Mouse (Mus musculus) liver (tissue): ENCODE data around the gene Ppfibp2.
A peak's percentile ranks its signal among the peaks of the same experiment; 100 is the strongest.

Experiments
- DNase-seq: peaks from one replicate; pipeline ENCODE4 v3.0.0-alpha.2; 2020; ENCODE audit warnings: mixed read lengths

The Ppfibp2 gene

DNA sequence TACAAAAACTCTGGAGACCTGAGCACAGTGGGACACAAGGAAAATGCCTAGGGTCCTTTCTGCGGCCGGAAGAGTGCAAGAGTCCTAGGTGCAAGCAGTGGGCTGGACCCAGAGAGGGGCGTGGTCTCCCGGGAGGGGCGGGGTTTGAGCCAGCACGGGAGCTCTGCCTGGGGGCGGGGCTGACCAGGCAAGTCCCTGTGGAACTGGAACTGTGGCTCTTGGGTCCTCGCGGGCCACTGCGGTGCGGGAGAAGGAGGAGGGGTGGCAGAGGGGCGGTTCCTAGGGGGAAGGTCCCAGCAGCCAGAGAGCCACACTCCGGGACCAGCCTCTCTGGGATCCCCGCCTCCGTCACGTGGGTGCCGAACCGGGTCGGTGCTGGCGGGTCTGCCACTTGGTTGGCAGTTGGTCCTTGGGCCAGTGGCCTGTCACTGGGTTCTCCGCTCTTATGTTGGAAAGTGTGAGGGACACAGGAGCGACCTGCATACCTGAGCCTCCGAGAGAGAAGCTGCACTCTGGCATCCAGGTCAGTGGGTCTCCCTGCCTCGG lies at the start of gene Ppfibp2:
Gene Ppfibp2 (plus strand): TSS at position 351 of the 546 bp plus-strand sequence.
- DNase-seq, result peak; percentile 94

DNA sequence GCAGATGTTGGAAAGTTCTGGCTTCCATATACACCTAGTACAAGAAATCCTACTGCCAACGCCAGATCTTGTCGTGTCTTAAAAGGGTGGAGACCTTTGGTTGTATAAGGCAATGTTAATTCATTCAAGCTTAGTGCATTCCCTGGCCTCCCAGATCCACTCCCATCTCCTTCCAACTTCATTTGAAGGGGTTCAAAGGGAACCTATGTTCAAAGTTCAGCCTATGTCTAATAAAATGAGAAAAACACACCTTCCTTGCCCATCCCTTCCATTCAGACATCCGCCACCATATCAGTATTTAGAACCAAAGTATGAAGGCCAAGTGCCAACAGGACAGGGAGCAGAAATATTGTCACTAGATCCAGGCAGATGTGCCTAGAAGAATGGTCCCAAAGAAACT lies 47.1 kb upstream of the Ppfibp2 start:
- DNase-seq, result no peak

DNA sequence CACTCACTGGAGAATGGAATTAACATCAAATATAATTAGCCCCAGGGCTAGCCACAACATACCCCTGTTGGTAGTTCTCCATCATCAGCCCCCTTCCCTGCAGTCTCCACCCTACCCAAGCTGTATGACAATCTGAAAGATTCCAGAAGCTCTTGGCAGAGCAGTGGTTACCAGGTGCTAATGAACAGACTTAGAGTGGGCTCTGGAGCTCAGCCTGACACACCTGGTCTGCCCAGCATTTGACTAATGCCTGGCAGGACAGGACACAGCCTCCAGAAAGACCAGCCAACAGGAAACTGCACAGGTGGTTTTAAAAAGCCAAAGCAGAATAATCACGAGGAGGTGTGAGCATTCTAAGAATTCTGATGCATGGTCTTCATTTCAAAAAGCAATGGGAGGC lies 41.5 kb upstream of the Ppfibp2 start:
- DNase-seq, result no peak

DNA sequence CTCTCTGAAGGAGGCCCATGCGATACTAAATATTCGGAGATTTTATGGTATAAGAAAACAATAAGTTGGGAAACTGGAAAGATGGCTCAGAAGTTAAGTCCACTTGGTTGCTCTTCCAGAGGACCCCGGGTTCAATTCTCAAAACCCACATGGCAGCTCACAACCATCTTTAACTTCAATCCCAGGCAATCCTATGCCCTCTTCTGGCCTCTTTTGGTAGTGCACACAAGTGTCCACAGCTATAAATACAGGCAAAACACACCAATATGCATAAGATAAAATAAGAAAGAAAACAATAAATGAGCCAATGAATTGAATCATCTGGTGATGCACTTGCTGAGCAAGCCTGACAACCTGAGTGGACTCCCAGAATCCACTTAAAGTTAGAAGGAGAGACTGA lies 39.1 kb upstream of the Ppfibp2 start:
- no peak for DNase-seq

DNA sequence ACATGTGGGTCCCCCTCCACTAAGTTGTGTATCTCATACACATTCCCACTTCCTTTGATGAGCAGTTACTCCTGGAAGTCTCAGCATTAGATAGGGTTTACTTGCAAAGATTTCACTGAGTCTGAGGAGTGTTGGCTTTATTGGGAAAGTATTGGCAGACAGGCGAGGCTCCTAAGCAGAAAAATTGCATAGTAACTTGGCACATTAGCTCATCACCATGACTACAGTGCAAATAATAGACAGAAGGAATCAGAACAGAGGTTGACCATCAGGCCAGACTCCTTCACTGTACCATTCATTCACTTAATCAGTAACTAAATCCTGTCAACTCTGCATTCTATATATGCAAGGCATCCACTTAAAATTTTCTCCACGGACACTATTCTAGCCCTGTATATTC lies 34.3 kb upstream of the Ppfibp2 start:
- no peak for DNase-seq

DNA sequence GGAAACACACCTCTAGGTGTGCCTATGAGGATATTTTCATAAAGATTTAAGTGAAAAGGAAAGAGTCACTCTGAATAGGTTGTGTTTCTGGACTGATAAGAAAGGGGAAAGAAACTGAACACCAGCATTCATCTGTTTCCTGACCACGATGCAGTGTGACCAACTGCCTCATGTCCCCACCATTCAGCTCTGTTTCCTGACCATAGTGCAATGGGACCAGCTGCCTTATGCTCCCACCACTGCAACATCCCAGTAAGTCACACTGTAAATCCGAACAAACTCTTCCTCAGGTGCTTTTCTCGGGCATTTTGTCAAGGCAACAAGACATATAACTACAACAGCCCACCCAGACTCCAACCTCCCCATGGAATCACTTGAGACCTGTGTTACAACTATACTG lies 33.4 kb upstream of the Ppfibp2 start:
- no peak for DNase-seq

DNA sequence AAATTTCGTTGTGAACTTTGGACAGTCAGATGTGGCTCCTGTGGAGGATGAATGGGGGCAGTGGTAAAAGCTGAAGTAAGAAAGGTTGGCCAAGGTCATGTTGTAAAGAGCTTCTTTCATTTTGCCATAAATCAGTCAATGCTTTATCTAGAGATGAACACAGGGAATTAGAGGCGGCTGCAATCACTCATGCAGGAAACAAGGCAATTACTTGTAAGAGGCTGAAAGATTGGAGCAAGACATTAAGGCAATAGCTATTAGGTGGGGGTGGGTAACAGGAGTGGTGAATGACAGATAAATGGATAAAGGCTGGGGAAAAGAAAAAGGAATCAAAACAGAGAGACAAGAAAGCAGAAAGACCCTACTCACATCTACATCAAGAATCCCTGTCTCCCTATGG lies 31.3 kb upstream of the Ppfibp2 start:
- DNase-seq, result no peak

DNA sequence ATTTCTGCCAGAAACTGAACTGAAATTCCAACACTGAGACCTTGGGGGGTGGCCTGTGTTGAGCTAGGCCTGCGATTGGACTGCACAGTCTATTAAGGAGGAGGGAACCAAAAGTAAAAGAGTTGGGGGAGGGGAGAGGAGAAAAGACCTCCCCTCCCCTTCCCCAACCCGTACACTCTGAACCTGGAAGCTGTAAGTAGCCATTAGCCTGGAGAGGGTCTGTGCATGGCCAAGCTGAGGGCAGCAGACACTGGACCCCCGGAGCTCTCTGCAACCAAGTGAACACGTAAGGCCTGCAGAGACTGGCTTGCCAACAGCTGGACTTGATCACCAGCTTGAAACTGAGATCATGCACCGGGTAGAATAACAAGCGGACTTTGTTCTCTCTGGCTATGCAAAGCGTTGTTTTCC lies 27.7 kb upstream of the Ppfibp2 start, which contains the start of gene Olfml1:
Gene Olfml1 (plus strand): TSS at position 186 of the 411 bp plus-strand sequence.
- DNase-seq, result peak; percentile 9

DNA sequence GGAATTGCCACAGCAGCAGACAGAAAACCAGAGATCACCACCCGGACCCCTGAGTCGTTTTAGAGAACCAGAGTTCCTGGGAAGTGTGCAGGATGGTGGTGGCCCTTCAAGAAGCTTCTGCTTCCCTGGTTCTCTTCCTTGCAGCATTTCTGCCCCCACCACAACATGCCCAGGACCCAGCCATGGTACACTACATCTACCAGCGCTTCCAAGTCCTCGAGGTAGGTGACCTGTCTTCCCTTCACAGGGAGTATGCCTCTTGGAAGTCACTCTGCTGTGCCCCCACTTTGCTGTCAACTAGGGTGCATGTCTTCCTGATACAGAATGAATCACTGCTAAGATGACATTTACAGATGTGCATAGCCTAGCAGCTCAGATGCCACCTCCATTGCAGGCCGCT lies 27.3 kb upstream of the Ppfibp2 start:
- no peak for DNase-seq

DNA sequence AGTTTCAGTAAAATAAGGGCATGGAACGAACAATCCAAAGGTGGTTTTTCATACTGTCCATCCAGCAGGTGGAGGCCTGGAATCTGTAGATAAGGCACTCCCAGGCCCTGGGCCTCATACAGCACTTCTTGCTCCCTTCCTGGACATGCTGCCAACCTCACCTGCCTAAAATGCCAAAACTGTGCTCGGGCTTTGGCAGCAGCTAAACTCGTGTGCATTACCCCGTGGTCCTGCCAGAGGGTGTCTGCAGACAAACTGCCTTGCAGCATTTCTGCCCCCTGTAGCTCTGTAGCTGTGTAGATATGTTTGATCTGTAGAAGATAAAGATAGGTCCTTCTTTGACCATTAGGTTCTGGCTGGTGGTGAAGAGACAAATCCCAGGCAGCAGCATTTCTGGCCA lies 26.0 kb upstream of the Ppfibp2 start:
- no peak for DNase-seq

DNA sequence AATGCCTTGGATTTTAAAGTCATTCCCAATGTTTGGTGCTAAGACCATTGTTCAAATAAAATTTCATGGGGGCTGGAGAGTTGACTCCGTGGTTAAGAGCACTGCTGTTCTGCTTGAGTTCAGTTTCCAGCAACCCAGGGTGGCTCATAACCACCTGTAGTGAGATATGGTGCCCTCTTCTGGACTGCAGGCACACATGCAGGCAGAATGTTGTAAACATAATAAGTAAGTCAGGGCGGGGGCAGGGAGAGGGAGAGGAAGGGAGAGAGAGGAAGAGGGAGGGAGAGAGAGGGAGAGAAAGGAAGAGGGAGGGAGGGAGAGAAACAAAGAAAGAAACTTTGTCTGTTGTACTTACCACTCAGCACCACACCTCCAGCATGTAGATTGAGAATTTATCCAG lies 21.2 kb upstream of the Ppfibp2 start:
- no peak for DNase-seq

DNA sequence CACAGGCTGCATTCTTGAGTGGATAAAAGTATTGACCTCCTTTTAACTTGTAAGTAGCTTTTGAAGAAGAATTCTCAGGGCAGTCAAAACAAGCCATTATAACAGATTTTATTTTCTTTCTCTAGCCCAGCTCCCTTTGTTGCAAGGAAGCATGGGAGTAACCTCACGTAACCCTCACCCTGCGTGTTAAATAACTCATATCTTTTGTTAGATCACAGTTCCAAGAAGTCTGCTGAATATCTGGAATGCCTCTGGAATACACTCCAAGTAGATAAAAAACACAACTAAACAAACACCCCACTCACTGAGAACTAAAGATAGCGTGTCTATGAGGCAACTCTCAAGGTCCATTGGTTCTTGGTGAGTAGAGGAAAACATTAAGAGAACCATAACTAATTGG lies 20.7 kb upstream of the Ppfibp2 start:
- no peak for DNase-seq

DNA sequence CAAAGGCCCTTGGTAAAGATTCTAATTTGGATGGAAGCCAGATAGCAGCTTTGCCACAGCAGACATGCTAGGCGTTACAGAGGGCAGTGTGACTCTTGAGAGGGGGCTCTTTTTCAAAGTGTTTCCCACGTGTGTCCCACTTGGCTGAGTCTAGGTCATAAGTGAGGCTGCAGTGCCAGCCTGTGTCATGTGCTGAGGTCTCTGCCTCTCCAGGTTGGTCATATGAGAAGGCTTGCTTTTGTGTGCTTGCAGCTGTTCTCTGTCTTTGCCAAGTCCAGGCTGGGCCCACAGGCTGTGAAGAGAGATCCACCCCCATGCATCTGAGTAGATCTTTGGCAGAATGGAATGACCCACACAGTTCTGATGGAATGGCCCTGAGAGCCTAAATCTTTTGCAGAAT lies 2.4 kb upstream of the Ppfibp2 start:
- DNase-seq, result no peak

DNA sequence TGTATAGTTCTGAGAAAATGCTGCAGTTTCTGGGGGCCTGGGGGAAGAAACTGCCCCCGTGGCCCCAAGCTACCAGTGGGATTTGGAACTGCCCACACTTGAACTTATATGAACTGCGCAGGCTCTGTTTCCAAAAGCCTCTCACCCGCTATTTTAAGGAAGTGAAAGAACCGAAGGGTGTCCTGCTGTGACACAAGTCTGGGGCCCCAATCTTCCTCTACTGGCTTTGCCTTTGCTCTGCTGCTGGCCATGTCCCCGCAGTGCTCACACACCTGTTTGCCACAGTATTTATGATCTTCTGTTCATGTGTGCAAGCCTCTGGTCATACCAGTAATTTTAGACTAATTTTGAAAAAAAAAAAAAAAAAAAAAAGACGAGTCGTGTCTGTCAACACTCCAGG lies 1.1 kb upstream of the Ppfibp2 start:
- DNase-seq, result no peak

DNA sequence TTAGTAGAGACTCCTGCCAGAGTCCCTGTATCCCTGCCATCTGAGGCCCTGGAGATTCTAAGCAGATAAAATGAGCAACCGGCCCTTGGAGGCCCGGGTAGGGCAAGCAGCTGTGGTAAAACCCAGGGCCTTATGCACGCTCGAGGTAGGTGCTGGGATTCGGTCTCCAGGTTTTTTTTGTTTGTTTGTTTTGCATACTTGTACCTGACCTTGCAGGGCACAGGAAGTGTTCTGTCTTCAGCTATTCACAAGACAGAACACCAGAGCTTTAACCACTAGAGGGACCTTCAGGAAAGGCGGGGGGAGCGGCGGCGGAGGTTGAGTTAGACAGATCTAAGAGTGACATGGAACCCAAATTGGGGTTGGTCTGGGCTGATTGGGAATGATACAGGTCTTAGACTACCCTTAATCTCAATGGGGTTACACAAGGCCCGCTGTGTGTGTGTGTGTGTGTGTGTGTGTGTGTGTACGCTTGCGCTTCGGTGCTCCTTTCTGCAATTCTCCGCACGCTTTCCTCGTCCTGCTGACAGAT lies 616 bp upstream of the Ppfibp2 start:
- peak; percentile 41 for DNase-seq

DNA sequence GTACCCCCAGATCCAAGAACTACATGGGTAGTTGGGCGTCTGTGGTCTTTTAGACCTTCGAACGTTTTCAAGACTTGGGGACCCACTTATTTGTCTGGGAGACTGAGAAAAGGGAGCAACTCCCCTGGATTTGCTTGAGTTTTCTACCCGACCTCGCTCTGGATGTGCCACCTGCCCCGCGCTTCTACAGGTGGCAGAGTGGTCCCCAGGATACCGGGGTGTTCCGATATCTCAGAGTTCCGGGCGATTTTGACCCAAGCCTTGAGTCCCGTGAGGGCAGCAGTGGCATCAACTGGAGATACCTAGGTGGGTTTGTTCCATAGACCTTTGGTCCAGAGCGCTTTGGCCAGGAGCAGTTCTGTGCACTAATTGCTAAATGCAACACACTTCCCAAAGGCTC lies 419 bp downstream of the Ppfibp2 start:
- no peak for DNase-seq

DNA sequence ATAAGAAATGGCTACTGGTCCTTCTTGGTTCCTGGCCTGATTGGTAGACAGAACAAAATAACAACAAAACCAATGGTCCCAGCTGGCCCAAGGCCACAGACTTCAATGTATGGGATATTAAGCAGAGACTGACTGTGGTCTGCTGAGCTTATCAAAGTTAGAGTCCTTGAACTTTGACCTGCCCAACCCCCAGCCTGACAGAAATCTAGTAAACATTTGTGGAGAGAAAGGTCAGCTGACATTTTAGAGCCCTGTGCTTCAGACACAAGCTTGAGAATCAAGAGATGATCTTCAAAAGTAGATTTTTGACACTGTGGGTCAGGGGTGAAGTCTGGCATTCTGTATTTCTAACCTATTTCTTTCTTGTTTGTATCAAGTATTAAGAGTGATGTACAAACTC lies 1.7 kb downstream of the Ppfibp2 start:
- peak; percentile 26 for DNase-seq

DNA sequence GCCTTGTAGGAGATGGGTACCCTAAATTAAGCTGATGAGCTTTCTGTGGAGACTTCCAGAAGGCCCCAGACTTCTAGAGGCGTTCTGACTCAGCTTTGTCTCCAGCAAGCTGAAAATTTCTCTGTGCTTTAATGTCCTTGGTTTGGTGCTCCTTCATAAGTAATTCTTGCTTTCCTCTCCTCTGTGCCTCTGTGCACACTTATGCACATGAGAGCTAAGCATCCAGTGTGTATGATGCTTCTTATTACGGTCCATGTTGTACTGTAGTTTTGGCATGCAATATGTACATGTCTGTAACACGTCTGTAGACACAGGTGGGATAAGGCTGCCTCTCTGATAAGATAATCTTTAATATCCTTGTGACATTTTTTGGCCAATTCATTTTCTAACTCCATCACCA lies 2.9 kb downstream of the Ppfibp2 start:
- no peak for DNase-seq

DNA sequence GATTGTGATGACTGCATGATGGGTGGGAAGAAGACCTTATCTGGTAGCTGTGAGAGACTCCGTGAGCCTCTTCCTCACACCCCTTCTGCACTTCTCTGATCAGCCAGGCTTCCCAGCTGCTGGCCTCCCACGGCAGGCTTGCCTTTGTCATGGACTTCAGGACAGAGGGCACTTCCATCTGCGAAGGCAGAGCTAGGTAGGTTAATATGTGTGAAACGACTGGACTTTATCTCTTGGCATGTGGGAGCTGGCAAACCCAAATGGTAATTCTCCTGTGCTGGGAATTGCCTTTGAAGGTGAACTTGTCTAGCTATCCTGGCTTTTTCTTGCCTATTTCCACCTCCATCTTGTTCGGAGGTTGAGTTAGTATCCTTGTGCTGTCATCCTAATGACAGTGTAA lies 5.6 kb downstream of the Ppfibp2 start:
- DNase-seq, result no peak

DNA sequence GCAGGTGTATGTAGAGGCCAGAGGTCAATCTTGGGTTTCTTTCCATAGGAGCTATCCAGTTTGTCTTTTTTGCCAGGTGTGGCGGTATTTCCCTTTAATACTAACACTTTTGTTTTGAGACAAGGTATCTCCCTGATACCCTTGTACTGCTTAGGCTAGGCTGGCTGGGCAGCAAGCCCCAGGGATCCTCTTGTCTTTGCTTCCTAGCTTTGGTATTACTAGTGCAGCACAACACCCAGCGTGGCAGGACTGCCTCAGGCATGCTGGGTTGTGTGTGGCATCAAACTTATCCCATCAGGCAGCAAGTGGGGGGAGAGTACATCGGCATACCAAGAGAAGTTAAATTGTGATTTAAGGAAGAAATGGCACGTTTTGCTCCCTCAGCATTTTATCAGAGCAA lies 7.5 kb downstream of the Ppfibp2 start:
- DNase-seq, result no peak

DNA sequence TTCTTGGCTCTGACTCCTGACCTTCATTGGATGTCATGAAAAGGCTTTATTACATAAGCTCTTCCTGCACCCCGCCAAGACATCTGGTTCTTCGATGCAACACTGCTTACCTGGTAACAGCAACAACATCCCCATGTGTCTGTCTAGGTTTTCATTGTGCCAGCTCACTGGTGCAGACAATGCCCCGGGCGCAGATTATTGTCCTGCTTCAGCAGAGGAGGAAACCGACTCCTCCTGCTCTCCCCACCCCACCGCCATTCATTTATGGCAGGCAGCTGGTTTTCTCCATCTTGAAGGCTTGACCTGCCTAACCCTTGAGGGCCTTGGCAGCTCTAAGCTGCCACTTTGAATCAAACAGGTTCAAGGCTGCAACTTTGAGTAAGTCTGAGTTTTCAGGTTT lies 7.9 kb downstream of the Ppfibp2 start:
- no peak for DNase-seq

DNA sequence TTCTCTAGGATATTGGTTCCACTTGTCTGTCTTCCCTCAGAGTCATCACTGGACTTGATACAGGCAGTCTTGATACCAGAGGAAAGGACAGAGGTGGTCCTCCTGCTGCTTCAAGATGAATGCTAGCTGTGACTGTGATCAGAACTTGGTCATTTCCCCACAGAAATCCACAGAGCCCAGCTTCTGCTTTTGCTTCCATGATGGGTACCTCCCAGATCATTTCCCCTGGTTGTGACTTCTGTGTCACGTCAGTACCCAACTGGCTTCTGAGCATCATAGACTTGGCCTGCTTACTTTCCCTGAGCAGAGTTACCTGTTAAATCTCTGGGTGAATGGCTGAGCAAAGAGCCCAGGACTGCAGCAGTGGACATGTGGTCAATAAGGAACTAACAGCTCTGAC lies 12.8 kb downstream of the Ppfibp2 start:
- no peak for DNase-seq

DNA sequence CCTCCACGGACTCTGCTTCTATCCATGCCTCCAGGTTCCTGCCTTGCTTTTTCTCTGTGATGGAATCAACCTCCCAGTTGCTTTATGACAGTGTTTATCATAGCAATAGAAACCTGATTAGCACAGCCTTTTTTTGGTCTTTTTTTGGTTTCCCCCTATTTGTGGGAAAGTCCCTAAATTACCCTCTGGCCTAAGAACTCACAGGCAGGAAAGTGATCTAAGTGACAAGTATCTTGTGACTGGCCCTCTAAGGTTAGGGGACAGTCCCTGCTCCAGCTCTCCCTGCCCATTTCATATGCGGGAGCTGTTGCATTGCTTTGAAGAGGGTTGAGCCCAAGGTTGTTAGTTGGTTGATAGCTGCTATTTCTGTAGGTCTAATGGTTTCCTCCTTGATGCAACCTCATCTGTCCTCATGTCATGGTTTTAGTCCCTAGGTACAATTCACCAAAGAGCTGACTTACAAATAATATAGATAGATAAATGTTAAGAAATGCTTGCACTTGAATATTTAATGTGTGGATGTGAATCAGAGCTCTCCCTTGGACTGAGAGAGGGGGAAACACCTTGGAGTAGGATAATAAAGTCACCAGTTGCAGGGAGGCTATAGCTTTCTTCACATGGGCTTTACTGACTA lies 14.7 kb downstream of the Ppfibp2 start:
- no peak for DNase-seq

DNA sequence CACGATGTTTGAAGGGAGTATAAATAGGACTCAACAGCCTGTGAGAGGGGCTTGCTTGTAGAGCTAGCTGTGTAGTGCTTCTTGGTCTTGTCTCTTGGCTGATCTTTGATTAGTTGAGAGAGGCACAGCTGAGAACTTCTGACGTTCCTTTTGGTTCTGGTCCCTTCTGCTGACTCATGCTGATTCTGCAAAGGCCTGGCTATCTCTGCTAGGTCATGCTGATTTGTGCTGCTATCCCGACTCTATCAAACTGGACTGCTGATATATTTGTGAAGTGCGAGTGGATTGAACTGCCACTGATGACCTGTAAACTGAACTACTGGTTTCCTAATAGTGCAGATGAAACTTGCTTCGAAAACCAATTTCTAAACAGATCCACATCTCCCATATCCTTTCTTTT lies 15.9 kb downstream of the Ppfibp2 start:
- no peak for DNase-seq
